Mouse (Mus musculus) forebrain, embryonic 10.5 days (tissue): ENCODE measurements around the gene Tmprss4. TPM values are rescaled to one million over a fixed set of nuclear protein-coding genes. Genes with fewer than 3 reads are reported as not detected.

Experiments used
- DNase-seq: peaks from one replicate; pipeline ENCODE4 v3.0.0-alpha.2; 2017; ENCODE audit warnings: low spot score; ENCODE audit errors: extremely low spot score
- H3K27ac ChIP-seq: fragments of 300-500 bp; sonication (generic); 2 replicates; pipeline ENCODE4 v1.5.1; 2016; ENCODE audit warnings: mild to moderate bottlenecking
- H3K27me3 ChIP-seq: fragments of 300-500 bp; sonication (generic); 2 replicates; pipeline ENCODE4 v1.6.1; 2016; ENCODE audit warnings: mild to moderate bottlenecking; ENCODE audit not compliant: poor library complexity, severe bottlenecking
- H3K36me3 ChIP-seq: fragments of 300-500 bp; sonication (generic); replicated peaks from 2 replicates; pipeline ENCODE4 v1.6.1; 2016; ENCODE audit warnings: mild to moderate bottlenecking, moderate library complexity
- H3K4me1 ChIP-seq: fragments of 300-500 bp; sonication (generic); 2 replicates; pipeline ENCODE4 v1.6.1; 2016
- H3K4me3 ChIP-seq: fragments of 300-500 bp; sonication (generic); 2 replicates; pipeline ENCODE4 v1.5.1; 2016; ENCODE audit warnings: mild to moderate bottlenecking, moderate library complexity
- H3K9me3 ChIP-seq: fragments of 300-500 bp; sonication (generic); 2 replicates; pipeline ENCODE4 v1.6.1; 2016; ENCODE audit warnings: mild to moderate bottlenecking, moderate library complexity
- WGBS: fragments of 180-500 bp; shearing (Covaris S2); methylation state at CpG from one replicate; pipeline ENCODE4 v1.1.7; 2016; 5-methylcytosine and 5-hydroxymethylcytosine counted together
- polyA plus RNA-seq: library from polyadenylated mRNA; unstranded; fragments of >200 nt; fragmentation: Nextera tagmentation; extraction: Ambion mirVana; gene quantifications from 2 replicates; pipeline ENCODE4 v1.2.1, GENCODE M21; 2016

Tmprss4 gene
- polyA plus RNA-seq, 1 experiment from 2014 or later: 0.19 TPM

DNA sequence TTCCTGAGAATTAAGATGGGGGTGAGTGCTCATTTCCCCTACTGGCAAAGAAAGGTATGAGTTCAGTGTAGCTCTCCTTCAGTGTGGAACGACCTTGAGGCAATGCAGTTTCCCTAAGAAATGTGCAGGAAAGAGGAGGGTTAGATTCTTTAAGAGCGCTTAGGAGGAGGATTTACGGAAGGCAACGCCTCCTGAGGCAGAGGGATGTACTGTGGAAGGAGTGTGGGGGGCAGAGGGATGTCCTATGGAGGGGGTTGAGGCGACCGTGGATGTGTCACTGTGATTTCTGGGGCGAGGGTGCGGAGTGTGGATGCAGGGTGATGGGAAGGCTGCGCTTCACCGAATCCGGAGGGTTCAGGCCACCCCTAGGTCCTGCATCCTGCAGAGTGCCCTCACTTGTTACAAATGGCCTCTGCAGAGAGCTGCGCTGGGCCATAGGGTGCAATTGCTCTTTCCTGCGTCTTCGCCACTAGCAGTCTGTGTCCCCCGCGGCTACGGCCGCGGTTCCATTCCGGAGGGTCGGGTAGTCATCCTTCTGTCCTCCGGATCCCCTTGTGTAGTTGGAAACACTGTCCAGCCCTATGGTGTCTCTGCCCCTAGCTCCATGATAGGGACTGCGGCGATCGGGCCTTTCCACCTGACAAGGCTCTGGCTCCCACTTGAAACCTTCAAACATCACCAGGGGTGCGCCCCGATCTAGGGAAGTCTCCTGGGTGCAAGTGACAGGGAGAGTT lies 58.2 kb downstream of the Tmprss4 start:
- peaks cover 23% of the 10 kb centered on the region for H3K4me1 ChIP-seq
- H3K9me3 ChIP-seq: no peaks in the 10 kb centered on the region
- no peaks in the 10 kb centered on the region for H3K36me3 ChIP-seq
- no peak overlapping the region for H3K27ac ChIP-seq
- 3% methylated on average over 27 of the region's 27 CpGs for WGBS
- peak overlapping the region; percentile 53 for H3K4me3 ChIP-seq
- H3K27me3 ChIP-seq: peaks cover 92% of the 10 kb centered on the region
- no peak for DNase-seq

DNA sequence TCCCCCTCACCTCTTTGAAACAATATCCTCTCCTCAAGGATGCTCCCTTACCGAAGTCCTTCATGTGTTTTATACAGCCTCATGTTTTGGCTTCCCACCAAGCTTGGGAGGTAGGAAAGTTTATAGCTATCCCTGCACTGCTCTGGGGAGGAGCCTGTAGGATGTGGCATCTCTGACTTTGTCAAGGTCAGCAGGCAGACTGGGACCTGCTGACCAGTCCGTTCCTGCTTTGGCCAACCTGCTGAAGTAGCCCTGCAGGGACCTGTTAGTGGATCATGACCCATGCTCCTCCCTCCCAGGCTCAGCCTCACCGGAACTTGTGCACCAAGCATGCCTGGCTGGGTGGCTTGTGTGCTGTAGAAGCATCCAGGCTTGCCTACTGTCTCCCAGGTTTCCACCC lies 61.2 kb downstream of the Tmprss4 start:
- Histone ChIP-seq H3K4me1 (peaks cover 43% of the 10 kb centered on the region), H3K9me3 (no peaks in the 10 kb centered on the region), H3K4me3 (no peak overlapping the region), H3K27ac (no peak overlapping the region), H3K27me3 (peaks cover 100% of the 10 kb centered on the region), H3K36me3 (no peaks in the 10 kb centered on the region)
- DNase-seq: no peak
- WGBS: 63% methylated on average over 3 of the region's 3 CpGs

DNA sequence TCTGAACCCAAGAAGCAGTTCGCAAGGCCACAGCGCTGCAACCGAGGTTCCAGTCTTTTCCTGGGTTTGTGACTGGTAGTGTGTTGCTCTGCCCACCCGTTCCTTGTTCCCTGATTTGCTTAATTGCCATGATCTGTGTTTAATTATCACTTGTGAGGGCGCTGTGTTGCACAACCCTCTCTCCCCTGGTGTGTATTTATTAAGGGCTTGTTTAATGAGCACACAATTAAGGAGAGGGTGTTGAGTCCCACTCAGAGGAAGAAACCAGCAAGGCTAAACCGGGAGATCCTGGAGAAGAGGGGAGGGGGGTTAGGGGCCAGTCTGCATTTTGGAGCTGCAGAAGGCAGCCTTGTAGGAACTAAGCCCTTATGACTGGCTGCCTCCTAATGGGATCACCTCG lies 62.9 kb downstream of the Tmprss4 start:
- 41% methylated on average over 7 of the region's 7 CpGs for WGBS
- Histone ChIP-seq H3K27ac (no peak overlapping the region), H3K4me1 (peaks cover 58% of the 10 kb centered on the region), H3K36me3 (no peaks in the 10 kb centered on the region), H3K9me3 (no peaks in the 10 kb centered on the region), H3K27me3 (peaks cover 100% of the 10 kb centered on the region), H3K4me3 (no peak overlapping the region)
- no peak for DNase-seq

DNA sequence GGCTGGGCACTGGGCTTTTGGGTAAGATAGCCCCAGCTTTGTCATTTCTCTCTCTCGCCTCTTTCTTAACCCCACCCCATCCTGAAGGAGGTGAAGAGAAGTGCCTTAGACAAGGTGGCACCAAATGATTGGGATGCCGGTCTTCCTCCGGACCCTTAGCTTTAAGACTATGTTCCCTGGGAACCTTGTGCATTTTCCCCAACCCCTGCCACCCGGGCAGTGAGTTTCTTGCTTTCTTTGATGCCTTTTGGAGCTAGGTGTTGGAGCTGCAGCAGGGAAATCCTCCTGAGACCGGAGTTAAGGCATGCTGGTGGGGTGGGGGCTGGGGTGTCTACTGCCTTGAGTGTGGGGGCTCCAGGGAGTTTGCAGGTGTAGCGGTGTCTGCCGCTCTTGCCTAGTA lies 64.8 kb downstream of the Tmprss4 start:
- Histone ChIP-seq H3K27me3 (peaks cover 100% of the 10 kb centered on the region), H3K27ac (0 out of 2 replicates have a peak overlapping the region, but pooled peaks have one; percentile 20), H3K4me1 (peaks cover 70% of the 10 kb centered on the region), H3K4me3 (peak overlapping the region; percentile 59), H3K36me3 (no peaks in the 10 kb centered on the region), H3K9me3 (no peaks in the 10 kb centered on the region)
- DNase-seq: no peak
- whole genome bisulfite sequencing: 4% methylated on average over 7 of the region's 7 CpGs

GRCm38 (mm10) chr9:45138191-45139032 lies 65.5 kb downstream of the Tmprss4 start, which contains the start of gene Scn4b:
Scn4b (plus strand) TSS chr9:45138395.
- Histone ChIP-seq H3K4me3 (peak within 1 kb of the TSS; percentile 59), H3K27me3 (peaks cover 100% of the 10 kb centered on the region), H3K9me3 (no peaks in the 10 kb centered on the region), H3K27ac (peak within 1 kb of the TSS; percentile 20; the same call in 1 of the 2 replicates), H3K36me3 (no peaks in the 10 kb centered on the region), H3K4me1 (peaks cover 77% of the 10 kb centered on the region)
- WGBS: under 1% methylated on average over 76 of the region's 76 CpGs
- DNase-seq: peak; percentile 48

- no peak for DNase-seq
- Histone ChIP-seq H3K36me3 (no peaks in the 10 kb centered on the region), H3K27me3 (peaks cover 96% of the 10 kb centered on the region), H3K4me1 (peaks cover 73% of the 10 kb centered on the region), H3K9me3 (no peaks in the 10 kb centered on the region), H3K27ac (0 out of 2 replicates have a peak overlapping the region, but pooled peaks have one; percentile 44), H3K4me3 (no peak overlapping the region)
- 9% methylated on average over 7 of the region's 7 CpGs for WGBS
These were observed 67.3 kb downstream of the Tmprss4 start for GRCm38 (mm10) chr9:45136442-45137169.

DNA sequence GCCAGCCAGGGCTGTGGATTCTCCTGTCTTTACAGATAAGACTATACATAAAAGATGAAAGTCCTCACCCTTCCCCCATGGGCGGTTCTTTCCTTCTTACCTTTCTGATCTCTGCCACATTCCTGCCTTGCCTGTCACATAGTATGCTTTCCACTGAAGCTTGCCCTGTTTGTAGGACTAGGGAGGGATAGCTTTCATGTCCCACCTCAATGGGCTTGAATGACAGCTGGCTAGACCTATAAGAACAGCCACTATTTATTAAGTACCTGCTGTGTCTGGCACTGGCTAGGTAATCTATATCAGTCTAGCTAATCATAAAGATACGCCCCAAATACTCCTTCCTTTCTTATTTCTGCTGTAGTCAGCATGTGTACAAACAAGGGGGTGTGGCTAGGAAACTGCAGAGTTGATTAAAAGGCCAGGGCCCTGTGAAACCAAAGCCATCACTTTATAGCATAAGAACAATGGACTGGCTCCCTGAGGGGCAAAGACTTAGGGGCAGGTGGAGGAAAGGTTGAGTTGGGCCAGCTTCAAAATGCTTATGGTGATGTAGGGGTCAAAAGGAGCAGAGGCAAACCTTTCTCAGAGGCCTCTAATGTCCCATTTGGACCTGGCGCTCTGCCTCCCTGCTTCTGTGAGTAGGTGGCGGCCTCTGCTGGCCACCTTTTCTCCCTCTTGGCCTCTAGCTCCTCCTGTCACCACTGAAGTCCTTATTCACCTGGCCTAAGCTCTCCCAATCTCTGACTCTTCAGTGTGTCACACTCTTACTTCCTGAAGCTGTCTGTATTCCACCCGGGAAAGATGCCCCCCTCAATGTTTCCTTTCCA lies 70.2 kb downstream of the Tmprss4 start:
- 22% methylated on average over 5 of the region's 5 CpGs for whole genome bisulfite sequencing

GRCm38 (mm10) chr9:45130119-45130518 lies 73.8 kb downstream of the Tmprss4 start:
- DNase-seq: no peak
- WGBS: 86% methylated on average over 3 of the region's 3 CpGs
- peaks cover 43% of the 10 kb centered on the region for H3K27me3 ChIP-seq

More for the DNA sequence above, 70.2 kb downstream of the Tmprss4 start:
- DNase-seq: no peak
- H3K36me3 ChIP-seq: no peaks in the 10 kb centered on the region
- H3K27ac ChIP-seq: no peak overlapping the region
- H3K4me3 ChIP-seq: no peak overlapping the region
- peaks cover 63% of the 10 kb centered on the region for H3K4me1 ChIP-seq
- no peaks in the 10 kb centered on the region for H3K9me3 ChIP-seq
- H3K27me3 ChIP-seq: peaks cover 76% of the 10 kb centered on the region

GRCm38 (mm10) chr9:45126941-45127340 lies 77.0 kb downstream of the Tmprss4 start:
- peaks cover 18% of the 10 kb centered on the region for H3K4me1 ChIP-seq
- H3K27ac ChIP-seq: no peak overlapping the region
- no peaks in the 10 kb centered on the region for H3K9me3 ChIP-seq
- no peak overlapping the region for H3K4me3 ChIP-seq
- 52% methylated on average over 7 of the region's 7 CpGs for WGBS
- peaks cover 24% of the 10 kb centered on the region for H3K27me3 ChIP-seq
- 0 out of 2 replicates have a peak, but pooled peaks cover 4% of the 10 kb centered on the region for H3K36me3 ChIP-seq
- DNase-seq: no peak

More at GRCm38 (mm10) chr9:45130119-45130518, 73.8 kb downstream of the Tmprss4 start:
- H3K36me3 ChIP-seq: 0 out of 2 replicates have a peak, but pooled peaks cover 4% of the 10 kb centered on the region
- no peak overlapping the region for H3K27ac ChIP-seq
- H3K4me1 ChIP-seq: peaks cover 31% of the 10 kb centered on the region
- H3K4me3 ChIP-seq: no peak overlapping the region
- no peaks in the 10 kb centered on the region for H3K9me3 ChIP-seq

DNA sequence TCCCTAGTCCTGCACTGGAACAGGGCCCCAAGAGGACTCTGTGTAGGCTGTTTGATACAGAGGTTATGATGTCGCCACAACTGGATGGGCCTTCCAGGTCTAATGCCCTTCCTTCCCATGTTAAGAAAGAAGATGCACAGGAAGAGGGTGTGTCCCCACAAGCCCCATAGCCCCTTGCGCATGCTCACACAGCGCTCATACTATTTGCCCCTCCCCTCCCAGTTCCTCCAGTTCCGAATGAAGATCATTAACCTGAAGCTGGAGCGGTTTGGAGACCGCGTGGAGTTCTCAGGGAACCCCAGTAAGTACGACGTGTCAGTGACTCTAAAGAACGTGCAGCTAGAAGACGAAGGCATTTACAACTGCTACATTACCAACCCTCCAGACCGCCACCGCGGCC lies 78.7 kb downstream of the Tmprss4 start:
- no peak overlapping the region for H3K4me3 ChIP-seq
- DNase-seq: no peak
- peaks cover 38% of the 10 kb centered on the region for H3K27me3 ChIP-seq
- no peaks in the 10 kb centered on the region for H3K9me3 ChIP-seq
- H3K4me1 ChIP-seq: peaks cover 24% of the 10 kb centered on the region
- no peak overlapping the region for H3K27ac ChIP-seq
- 92% methylated on average over 14 of the region's 14 CpGs for WGBS
- H3K36me3 ChIP-seq: 0 out of 2 replicates have a peak, but pooled peaks cover 4% of the 10 kb centered on the region
